Mouse (Mus musculus) T-helper 17 cell (primary cell): ENCODE data around the gene Gm21830.
"Not testable (repeated sequence)": the region's sequence is repeated elsewhere in the genome, so short reads cannot be mapped to it uniquely, and the experiment has no call there.

Experiments
- in situ Hi-C, 2 experiments: fragments of 300-600 bp; cut with MboI, MseI; formaldehyde crosslinking; loops; 1 replicate in 1 of 2; 2 replicates in 1 of 2; pipeline ENCODE4 v1.15.1; 2025; ENCODE audit warnings: high pct_unique_total_duplicates in 2 of 2

Gene Gm21830

DNA sequence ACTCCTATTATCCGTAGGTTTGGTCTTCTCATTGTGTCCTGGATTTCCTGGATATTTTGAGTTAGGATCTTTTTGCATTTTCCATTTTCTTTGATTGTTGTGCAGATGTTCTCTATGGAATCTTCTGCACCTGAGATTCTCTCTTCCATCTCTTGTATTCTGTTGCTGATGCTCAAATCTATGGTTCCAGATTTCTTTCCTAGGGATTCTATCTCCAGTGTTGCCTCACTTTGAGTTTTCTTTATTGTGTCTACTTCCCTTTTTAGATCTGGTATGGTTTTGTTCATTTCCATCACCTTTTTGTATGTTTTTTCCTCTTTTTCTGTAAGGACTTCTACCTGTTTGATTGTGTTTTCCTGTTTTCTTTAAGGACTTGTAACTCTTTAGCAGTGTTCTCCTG is at the start of gene Gm21830:
Gene Gm21830, plus strand, starts transcription at position 301 of the 400 bp plus-strand sequence.
- in situ Hi-C loops: not testable (repeated sequence)

DNA sequence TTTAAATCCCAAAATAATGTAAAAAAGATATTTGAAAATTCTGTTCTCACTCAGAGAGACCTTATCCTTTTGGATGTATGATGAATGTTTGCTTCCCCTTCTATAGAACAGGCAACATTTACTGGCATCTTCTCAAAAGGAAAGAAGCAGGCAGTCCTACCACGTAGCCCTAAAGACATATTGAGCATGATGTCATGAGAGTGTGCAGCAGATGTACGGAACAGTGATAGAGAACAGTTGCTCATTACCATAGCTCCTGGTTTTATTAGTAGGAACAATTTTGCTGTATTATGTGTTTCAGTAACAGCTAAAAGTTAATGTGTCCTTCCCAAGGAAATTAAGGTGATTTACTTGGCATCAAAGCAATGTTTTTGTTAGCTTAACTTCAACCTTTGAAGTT is 49.0 kb upstream of the Gm21830 start:
- in situ Hi-C loops: no loop called here

GRCm38 (mm10) chr2:67378504-67378903 is 35.0 kb upstream of the Gm21830 start:
- in situ Hi-C loops: no loop called here

GRCm38 (mm10) chr2:67420853-67421252 is 7.3 kb downstream of the Gm21830 start:
- in situ Hi-C loops: no loop called here

DNA sequence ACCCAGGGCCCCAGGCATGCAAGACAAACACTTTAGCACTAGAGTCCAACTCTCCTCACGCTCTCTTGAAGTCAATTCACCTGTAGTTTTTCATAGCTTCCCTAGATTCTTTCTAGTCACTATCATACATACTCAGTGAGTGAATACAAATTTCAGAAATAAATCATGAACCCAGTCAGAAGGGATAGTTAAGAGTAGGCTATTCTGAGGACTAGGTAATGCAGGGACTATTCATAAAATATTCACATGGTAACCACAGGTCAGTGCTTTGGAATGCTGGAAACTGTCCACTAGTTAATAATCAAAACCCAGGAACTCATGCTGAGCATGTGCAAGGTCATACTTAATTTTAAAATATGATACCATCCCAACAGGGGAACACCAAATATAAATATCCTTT is 9.3 kb downstream of the Gm21830 start:
- in situ Hi-C loops: no loop called here

GRCm38 (mm10) chr2:67433081-67433480 is 19.6 kb downstream of the Gm21830 start, which contains the start of gene Gm26727:
Gene Gm26727, minus strand, starts transcription at chr2:67433181.
- in situ Hi-C loops: no loop called here

DNA sequence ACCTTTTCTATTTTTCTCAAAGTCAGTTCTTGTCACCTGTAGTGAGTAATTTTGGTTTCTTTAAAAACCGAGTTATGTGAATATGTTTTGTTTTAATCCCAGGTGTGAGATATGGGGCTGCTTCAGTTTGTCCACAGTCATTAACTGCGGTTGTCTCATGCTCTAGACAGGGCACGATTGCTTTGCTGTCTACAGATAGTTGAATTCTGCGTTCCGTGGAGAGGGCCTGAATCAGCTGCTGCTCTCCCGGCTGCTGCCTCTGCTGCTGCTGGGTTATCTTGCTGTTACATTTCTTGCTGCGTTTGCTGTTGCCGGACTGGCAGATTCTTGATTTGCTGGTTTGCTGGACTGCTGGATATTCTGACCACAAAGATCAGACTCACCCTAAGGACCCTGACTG is 24.8 kb downstream of the Gm21830 start:
- in situ Hi-C loops: no loop called here

GRCm38 (mm10) chr2:67445780-67446179 is 32.3 kb downstream of the Gm21830 start, which contains the start of gene Xirp2:
Gene Xirp2, plus strand, starts transcription at chr2:67446002.
- in situ Hi-C loops: no loop called here

DNA sequence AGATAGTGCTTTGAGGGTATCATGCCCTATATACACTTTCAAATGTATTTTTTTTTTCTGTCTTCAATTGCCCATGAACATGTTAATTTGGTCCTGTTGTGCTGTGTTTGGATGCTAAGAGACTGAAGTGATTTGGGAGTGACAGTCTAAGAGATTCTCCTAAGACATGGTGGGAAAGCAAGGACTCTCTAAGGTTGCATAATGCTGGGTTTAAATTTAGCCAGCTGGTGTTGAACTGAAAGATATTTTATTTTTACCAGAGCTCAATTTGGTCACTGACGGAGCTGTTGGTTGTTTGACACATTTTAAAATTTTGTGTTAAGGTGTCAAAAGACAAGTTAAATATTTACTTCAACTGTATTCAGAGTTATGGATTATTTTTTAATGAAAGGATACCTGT is 33.2 kb downstream of the Gm21830 start:
- in situ Hi-C loops: no loop called here

DNA sequence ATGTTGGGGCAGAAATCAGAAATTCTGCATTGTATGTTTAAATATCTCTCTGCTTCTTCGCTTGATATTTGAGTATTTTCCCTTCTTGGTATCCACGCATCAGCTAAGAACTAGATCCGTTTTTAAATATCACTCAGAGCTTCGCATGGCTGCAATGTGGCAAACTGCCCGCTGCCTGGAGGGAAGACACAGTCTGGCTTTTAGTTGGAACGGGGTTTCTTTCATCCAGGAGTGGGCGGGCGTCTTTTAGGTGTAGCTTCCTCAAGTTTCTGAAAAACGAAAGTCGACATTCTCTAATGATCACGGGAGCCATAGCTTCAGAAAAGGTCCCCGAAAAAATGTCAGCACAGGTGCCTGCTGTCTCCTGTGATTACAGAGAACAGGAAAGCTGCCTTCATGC is 33.7 kb downstream of the Gm21830 start:
- in situ Hi-C loops: no loop called here

DNA sequence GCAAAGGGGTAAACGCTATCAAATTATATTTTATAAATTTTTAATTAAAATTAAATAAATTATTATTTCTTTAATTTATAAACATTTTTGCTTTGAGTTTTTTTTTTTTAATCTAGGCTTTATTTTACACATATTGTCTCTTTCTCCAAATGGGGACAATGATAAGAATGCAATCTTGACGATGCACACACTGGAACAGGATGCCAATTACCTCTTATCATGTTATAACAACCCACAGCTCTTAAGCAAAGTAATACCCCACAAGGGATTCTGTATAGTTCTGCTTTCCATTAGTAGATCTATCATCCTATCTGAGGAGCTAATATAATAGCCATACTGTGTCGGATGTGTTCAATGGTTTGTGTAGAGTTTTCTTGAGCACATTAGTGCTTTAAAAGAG is 47.3 kb downstream of the Gm21830 start:
- in situ Hi-C loops: no loop called here

GRCm38 (mm10) chr2:67467036-67467435 is 53.5 kb downstream of the Gm21830 start:
- in situ Hi-C loops: no loop called here

- in situ Hi-C loops: loop anchor here in 1 of 2 experiments (10.0 kb wide), 1 partner anchor 1565 kb away; no protein-coding TSS in a partner anchor
Measured at GRCm38 (mm10) chr2:67470030-67470429, 56.5 kb downstream of the Gm21830 start.

- in situ Hi-C loops: loop anchor here in 1 of 2 experiments (10.0 kb wide), 1 partner anchor 1573 kb away; no protein-coding TSS in a partner anchor
Measured at GRCm38 (mm10) chr2:67477753-67478152, 64.2 kb downstream of the Gm21830 start.

GRCm38 (mm10) chr2:67481051-67481450 is 67.5 kb downstream of the Gm21830 start:
- in situ Hi-C loops: no loop called here
